Mouse (Mus musculus) macrophage (primary cell): ENCODE data around the gene Sephs2. TPM values are rescaled to one million over a fixed set of nuclear protein-coding genes. Genes with fewer than 3 reads are reported as not detected.

Experiments
- H3K27ac ChIP-seq: fragments of 350-480 bp; formaldehyde crosslinking; 2 replicates; pipeline ENCODE4 v1.9.0; 2021
- H3K36me3 ChIP-seq: fragments of 350-480 bp; formaldehyde crosslinking; 2 replicates; pipeline ENCODE4 v1.9.0; 2021; ENCODE audit errors: inconsistent target
- H3K4me3 ChIP-seq: fragments of 350-480 bp; formaldehyde crosslinking; 2 replicates; pipeline ENCODE4 v1.9.0; 2021; ENCODE audit errors: inconsistent target
- H3K79me2 ChIP-seq: fragments of 350-480 bp; formaldehyde crosslinking; 2 replicates; pipeline ENCODE4 v1.9.0; 2021; ENCODE audit errors: inconsistent target
- WGBS: methylation state at CpG from one replicate; pipeline ENCODE4 v1.1.7; 2026; ENCODE audit warnings: inconsistent platforms; ENCODE audit not compliant: missing documents; 5-methylcytosine and 5-hydroxymethylcytosine counted together
- polyA plus RNA-seq: library from polyadenylated mRNA; stranded (reverse); fragments of 250-400 nt; gene quantifications from 3 replicates; pipeline ENCODE4 v1.2.4, GENCODE M21; 2018; ENCODE audit warnings: inconsistent platforms

The Sephs2 gene
- polyA plus RNA-seq, 1 experiment from 2014 or later: 19.7 TPM

DNA sequence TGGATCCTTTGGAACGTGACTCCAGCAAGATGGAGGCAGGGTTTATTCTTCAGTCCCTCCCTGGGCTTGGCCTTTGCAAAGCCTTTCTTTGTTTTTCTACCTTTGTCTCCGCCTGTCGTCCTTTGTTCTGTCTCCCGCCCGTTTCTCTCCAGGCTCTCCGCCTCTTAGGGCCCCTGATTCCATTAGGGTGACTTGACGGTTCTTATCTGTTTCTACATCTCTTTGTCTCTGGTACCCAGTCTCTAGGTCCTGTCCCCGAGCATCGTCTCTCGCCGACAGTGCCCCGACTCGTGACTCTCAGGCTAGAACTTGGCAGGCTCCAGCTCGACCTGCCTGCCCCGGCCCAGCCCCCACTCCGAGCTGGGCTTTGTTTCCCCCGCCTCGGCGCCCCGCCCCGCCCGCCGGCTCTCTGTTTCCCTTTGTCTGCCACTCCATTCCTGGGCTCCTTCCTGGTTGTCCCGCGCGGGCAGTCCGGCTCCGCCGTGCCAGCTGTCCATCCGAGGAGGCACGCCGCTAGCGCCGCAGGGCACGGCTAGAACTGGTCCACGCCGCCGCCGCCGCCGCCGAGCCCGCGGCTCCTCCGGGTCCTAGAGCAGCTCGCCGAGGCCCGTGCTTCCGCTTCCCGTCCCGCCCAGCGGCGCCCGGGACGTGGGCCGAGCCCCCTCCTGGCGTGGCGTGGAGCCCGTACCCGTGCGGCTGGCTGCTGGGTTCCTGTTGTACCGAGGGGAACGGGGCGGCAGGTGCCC, 41.1 kb downstream of the Sephs2 start, which contains the start of the genes Zfp553 and Sept1:
Gene Zfp553, plus strand, starts transcription at position 440 of the 746 bp plus-strand sequence.
Gene Sept1, minus strand, starts transcription at position 509 of the 746 bp plus-strand sequence.
- under 1% methylated on average over 63 of the region's 64 CpGs for WGBS
- H3K36me3 ChIP-seq: peaks cover 20% of the 10 kb centered on the region; the same call in 1 of the 2 replicates

DNA sequence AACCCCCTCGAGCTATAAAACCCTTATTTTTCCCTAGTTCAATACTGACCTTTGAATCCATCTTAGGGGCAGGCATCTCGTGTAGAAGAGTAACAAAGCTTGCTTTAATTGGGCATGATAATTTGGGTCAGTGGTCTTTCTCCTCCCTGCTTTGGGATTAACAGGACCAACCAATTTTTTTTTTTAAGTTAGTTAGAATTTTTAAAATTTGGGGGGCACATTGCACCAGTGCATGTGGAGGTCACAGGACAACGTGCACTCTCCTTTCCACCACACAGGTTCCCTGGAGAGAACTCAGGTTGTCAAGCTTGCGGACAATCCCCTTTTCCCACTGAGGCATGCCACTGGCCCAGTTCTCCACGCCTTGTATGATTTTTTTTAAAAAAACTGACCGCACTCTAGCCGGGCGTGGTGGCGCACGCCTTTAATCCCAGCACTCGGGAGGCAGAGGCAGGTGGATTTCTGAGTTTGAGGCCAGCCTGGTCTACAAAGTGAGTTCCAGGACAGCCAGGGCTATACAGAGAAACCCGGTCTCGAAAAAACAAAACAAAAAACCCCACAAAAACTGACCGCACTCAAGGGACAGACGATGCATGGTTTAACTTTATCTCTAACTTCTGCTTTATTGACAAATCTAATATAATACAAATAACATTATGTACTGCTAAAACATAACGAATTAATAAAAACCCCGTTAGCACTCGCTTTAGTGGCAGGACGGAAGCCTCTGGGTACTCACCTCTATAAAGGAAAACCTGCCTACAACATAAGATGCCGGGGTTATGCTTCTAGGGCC, 41.8 kb downstream of the Sephs2 start:
- H3K27ac ChIP-seq: peak overlapping the region; percentile 61
- H3K36me3 ChIP-seq: peaks cover 19% of the 10 kb centered on the region; the same call in 1 of the 2 replicates
- peak overlapping the region; percentile 90 for H3K4me3 ChIP-seq
- peaks cover 31% of the 10 kb centered on the region for H3K79me2 ChIP-seq
- 5% methylated on average over 13 of the region's 20 CpGs for WGBS

More for the DNA sequence above, 41.1 kb downstream of the Sephs2 start, which contains the start of the genes Zfp553 and Sept1:
- peaks cover 31% of the 10 kb centered on the region for H3K79me2 ChIP-seq
- H3K4me3 ChIP-seq: peak within 1 kb of the TSS; percentile 90
- H3K27ac ChIP-seq: peak within 1 kb of the TSS; percentile 61

DNA sequence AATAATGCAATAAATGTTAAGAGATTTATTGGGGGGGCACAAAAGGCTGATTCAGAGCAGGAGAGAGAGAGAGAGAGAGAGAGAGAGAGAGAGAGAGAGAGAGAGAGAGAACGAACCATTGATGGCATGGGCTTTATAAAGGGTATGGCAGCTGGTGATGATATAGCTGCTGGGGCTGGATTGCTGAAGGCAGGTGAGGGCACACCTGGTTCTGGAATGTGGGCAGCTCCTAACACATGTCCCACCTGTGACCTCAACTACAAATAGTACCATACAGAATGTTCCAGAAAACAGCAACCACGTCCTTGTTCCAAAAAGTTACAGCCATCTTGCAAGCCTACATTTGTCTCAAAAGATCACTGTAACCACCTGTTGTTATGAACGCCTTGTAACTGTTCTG, 42.5 kb downstream of the Sephs2 start:
- WGBS: 56% methylated on average over 3 of the region's 3 CpGs
- Histone ChIP-seq H3K36me3 (peaks cover 13% of the 10 kb centered on the region; the same call in 1 of the 2 replicates), H3K27ac (no peak overlapping the region), H3K4me3 (no peak overlapping the region), H3K79me2 (peaks cover 31% of the 10 kb centered on the region)

DNA sequence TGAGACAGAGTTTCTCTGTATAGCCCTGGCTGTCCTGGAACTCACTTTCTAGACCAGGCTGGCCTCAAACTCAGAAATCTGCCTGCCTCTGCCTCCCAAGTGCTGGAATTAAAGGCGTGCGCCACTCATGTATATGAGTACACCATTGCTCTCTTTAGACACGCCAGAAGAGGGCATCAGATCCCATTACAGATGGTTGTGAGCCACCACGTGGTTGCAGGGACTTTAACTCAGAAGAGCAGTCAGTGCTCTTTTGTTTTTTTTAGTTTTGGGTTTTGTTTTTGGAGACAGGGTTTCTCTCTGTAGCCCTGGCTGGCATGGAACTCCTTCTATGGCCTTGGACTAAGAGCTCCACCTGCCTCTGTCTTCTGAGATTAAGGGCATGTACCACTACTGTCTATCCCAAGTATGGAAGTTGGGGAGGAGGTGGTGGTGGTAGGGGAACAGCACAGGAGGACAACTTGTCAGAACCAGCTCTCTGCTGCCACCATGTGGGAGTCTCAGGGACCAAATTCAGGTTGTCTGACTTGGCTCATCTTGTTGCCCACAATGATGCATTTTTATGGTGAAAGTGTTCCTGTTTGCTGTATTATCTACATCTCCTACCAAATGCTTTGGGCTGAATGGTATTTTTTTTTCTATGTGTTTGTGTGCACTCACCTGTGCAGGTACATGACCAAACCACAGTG, 45.1 kb downstream of the Sephs2 start:
- no peak overlapping the region for H3K27ac ChIP-seq
- 44% methylated on average over 4 of the region's 4 CpGs for WGBS
- peaks cover 21% of the 10 kb centered on the region for H3K79me2 ChIP-seq
- H3K36me3 ChIP-seq: no peaks in the 10 kb centered on the region
- H3K4me3 ChIP-seq: no peak overlapping the region

DNA sequence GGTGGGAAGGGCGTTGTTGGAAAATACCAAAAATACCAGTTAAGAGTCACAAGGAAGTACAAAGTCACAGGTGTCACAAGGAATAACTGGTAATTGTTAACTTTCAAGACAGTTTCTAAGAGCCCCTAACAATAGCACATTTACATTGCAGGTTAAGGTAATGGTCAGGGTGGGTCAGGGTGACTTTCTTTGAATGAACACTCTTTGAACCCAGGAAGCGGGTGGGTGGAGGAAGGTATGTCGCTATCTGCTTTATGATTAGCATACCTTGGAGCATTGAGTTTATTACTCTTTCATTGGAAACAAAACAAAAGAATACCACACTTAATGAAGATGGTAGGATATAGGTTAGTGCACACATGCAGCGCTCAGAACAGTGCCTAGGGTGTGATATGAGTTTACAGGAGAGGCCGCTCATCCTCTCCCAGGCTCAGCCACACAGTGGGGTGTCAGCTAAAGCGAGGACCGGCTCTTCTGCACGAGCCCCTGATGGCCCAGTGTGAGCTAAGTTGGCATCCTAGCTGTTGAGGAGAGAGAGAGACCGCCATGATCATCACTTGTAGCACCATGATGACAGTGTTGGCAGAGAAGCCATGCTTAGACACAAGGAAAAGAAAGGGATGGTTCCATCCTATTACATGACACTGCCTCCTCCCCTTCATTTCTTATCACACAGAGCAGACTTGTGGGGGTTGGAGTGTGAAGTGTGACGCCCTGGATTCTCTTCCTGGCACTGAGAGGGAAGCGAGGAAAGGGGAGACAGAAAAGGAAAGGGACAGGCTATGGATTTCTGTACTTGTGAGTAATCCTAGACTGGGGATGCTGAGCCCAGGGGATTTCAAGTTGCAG, 48.5 kb downstream of the Sephs2 start:
- H3K27ac ChIP-seq: no peak overlapping the region
- H3K79me2 ChIP-seq: no peaks in the 10 kb centered on the region
- 90% methylated on average over 11 of the region's 11 CpGs for WGBS
- no peaks in the 10 kb centered on the region for H3K36me3 ChIP-seq
- H3K4me3 ChIP-seq: no peak overlapping the region

DNA sequence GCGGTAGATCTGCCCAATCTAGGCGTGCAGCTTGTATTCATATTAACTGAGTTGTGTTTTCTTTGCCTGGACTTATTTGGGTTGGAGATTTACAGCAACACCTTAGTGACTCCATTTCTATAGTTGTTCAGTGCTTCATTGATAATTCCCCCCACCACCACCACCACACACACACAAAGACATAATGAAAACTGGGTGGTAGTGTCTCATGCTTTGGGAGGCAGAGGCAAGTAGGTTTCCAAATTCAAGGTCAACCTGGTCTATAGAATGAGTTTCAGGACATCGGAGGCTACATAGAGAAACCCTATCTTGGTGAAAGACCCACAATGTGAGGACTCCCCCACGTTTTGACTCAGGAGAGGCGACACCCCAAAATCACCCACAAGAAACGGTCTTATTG, 49.2 kb downstream of the Sephs2 start:
- H3K27ac ChIP-seq: no peak overlapping the region
- no peak overlapping the region for H3K4me3 ChIP-seq
- 98% methylated on average over 6 of the region's 6 CpGs for WGBS
- H3K36me3 ChIP-seq: no peaks in the 10 kb centered on the region
- H3K79me2 ChIP-seq: no peaks in the 10 kb centered on the region

DNA sequence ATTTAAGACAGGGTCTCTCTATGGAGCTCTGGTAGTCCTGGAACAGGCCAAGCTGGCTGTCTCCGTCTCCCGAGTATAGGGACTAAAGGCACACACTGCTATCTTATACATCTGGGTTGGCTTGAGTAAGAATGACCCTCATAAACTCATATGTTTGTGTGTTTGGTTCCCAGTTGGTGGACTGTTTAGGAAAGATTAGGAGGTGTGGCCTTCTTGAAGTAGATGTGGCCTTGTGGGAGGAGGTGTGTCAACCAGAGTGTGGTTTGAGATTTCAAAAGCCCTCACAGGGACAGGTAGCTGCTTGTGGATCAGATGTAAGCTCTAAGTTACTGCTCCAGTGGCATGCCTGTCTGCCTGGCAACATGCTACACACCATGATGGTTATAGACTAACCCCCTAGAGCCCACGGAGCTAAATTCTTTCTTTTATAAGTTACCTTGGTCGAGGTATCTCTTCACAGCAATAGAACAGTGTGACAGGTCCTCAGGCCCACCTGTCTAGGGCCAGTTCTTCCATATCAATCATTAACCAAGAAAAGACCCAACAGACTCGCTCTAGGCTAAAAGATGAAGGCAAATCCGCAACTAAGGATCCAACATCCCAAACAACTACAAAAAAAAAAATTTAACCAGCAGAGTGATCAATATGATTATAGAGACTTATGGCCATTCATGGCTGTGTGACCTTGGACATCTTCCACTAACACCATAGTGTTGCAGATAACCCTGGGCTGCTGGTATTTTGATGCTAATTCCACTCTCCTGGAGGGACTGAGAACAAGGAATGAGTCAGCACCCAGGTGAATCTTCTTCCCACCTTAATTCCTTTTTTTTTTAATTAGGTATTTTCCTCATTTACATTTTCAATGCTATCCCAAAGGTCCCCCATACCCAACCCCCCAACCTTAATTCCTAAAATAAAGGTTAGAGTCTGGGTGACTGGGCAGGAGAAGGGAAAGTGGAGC, 50.1 kb downstream of the Sephs2 start:
- H3K4me3 ChIP-seq: no peak overlapping the region
- H3K79me2 ChIP-seq: no peaks in the 10 kb centered on the region
- H3K27ac ChIP-seq: no peak overlapping the region
- no peaks in the 10 kb centered on the region for H3K36me3 ChIP-seq
- WGBS: 92% methylated on average over 6 of the region's 6 CpGs

DNA sequence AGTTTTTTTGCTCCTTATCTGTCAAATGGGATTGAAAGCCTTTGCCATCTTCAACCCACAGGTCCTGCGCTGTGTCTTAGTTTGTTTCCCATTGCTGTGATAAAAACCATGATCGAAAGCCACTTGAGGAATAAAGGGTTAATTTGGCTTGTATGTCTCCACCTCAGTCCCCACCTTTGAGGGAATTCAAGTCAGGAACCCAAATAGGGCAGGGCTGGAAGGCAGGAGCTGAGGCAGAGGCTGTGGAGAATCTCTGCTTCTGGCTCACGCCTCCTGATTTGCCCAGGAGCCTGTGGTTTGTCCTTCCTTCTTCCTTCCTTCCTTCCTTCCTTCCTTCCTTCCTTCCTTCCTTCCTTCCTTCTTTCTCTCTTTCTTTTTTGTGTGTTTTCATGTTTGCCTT, 50.7 kb downstream of the Sephs2 start:
- Histone ChIP-seq H3K27ac (no peak overlapping the region), H3K4me3 (no peak overlapping the region), H3K79me2 (no peaks in the 10 kb centered on the region), H3K36me3 (no peaks in the 10 kb centered on the region)
- 100% methylated on average over 3 of the region's 3 CpGs for WGBS

Other genes starting within 250 kb of the Sephs2 start
- 58.9 to 102 TPM (median 70.2 TPM) in 3 replicates for gene Maz, start 247.0 kb downstream of the Sephs2 start, polyA plus RNA-seq
- gene Kif22, start 231.6 kb downstream of the Sephs2 start, polyA plus RNA-seq: 1.8 to 5.1 TPM (median 4.4 TPM) in 3 replicates
- gene Zg16, start 186.7 kb downstream of the Sephs2 start, polyA plus RNA-seq: not detected in 3 replicates
- 17.5 to 31.4 TPM (median 20.4 TPM) in 3 replicates for gene AI467606, start 182.7 kb downstream of the Sephs2 start, polyA plus RNA-seq
- not detected in 3 replicates for gene Qprt, start 151.8 kb downstream of the Sephs2 start, polyA plus RNA-seq
- 1.3 to 3.8 TPM (median 1.5 TPM) in 3 replicates for gene Spn, start 136.2 kb downstream of the Sephs2 start, polyA plus RNA-seq
- gene Cd2bp2, start 78.0 kb downstream of the Sephs2 start, polyA plus RNA-seq: 36.2 to 55.7 TPM (median 41.4 TPM) in 3 replicates
- 32.8 to 44.1 TPM (median 41.7 TPM) in 3 replicates for gene Tbc1d10b, start 65.6 kb downstream of the Sephs2 start, polyA plus RNA-seq
- 0.47 to 1.4 TPM in 2 of 3 replicates, not detected in the other for gene Mylpf, start 65.2 kb downstream of the Sephs2 start, polyA plus RNA-seq
- gene Zfp553, start 41.0 kb downstream of the Sephs2 start, polyA plus RNA-seq: 5.4 to 7.1 TPM (median 5.6 TPM) in 3 replicates
- gene Sept1, start 40.9 kb downstream of the Sephs2 start, polyA plus RNA-seq: 0.75 to 2.4 TPM (median 1.9 TPM) in 3 replicates
- 2.3 to 8.3 TPM (median 8.1 TPM) in 3 replicates for gene Zfp771, start 29.8 kb downstream of the Sephs2 start, polyA plus RNA-seq
- 15.9 to 45.9 TPM (median 27.1 TPM) in 3 replicates for gene Dctpp1, start 13.3 kb downstream of the Sephs2 start, polyA plus RNA-seq
- 5.5 to 18.7 TPM (median 12.0 TPM) in 3 replicates for gene Itgal, start 22.2 kb upstream of the Sephs2 start, polyA plus RNA-seq
- gene Zfp768, start 71.5 kb upstream of the Sephs2 start, polyA plus RNA-seq: 11.5 to 14.2 TPM (median 12.0 TPM) in 3 replicates
- 4.8 to 5.8 TPM (median 5.6 TPM) in 3 replicates for gene Zfp747, start 102.0 kb upstream of the Sephs2 start, polyA plus RNA-seq
- 1.7 to 2.8 TPM (median 2.4 TPM) in 3 replicates for gene 9130019O22Rik, start 113.1 kb upstream of the Sephs2 start, polyA plus RNA-seq
- gene E430018J23Rik, start 119.6 kb upstream of the Sephs2 start, polyA plus RNA-seq: 1.3 to 3.1 TPM (median 1.6 TPM) in 3 replicates
- 6.0 to 7.4 TPM (median 6.2 TPM) in 3 replicates for gene Zfp764, start 132.8 kb upstream of the Sephs2 start, polyA plus RNA-seq
- 5.1 to 17.4 TPM (median 8.9 TPM) in 3 replicates for gene Zfp688, start 148.0 kb upstream of the Sephs2 start, polyA plus RNA-seq
- 1.0 to 1.9 TPM (median 1.0 TPM) in 3 replicates for gene Zfp689, start 175.1 kb upstream of the Sephs2 start, polyA plus RNA-seq
- gene Prr14, start 185.6 kb upstream of the Sephs2 start, polyA plus RNA-seq: 31.6 to 54.9 TPM (median 50.8 TPM) in 3 replicates
- 47.3 to 163 TPM (median 92.9 TPM) in 3 replicates for gene Fbrs, start 205.1 kb upstream of the Sephs2 start, polyA plus RNA-seq
- gene Srcap, start 237.9 kb upstream of the Sephs2 start, polyA plus RNA-seq: 14.3 to 15.8 TPM (median 15.4 TPM) in 3 replicates
- gene Gm42715, start 245.5 kb upstream of the Sephs2 start, polyA plus RNA-seq: 13.1 to 13.5 TPM (median 13.2 TPM) in 3 replicates